Mouse (Mus musculus) small intestine, adult 2 months (tissue): ENCODE results near the gene Stk10. TPM values are rescaled to one million over a fixed set of nuclear protein-coding genes. Genes with fewer than 3 reads are reported as not detected.
"Not testable (repeated sequence)": the region's sequence is repeated elsewhere in the genome, so short reads cannot be mapped to it uniquely, and the experiment has no call there.

Source experiments
- H3K27ac ChIP-seq: fragments of 200-500 bp; 2 replicates; pipeline ENCODE4 v1.5.1; 2012; ENCODE audit warnings: low read depth, low read length, control low read depth, inconsistent platforms; ENCODE audit not compliant: insufficient read depth
- H3K27me3 ChIP-seq: fragments of 200-500 bp; 2 replicates; pipeline ENCODE4 v1.6.1; 2012; ENCODE audit warnings: mild to moderate bottlenecking, moderate library complexity, low read length, inconsistent platforms; ENCODE audit not compliant: control insufficient read depth, insufficient read depth
- H3K36me3 ChIP-seq: fragments of 200-500 bp; 2 replicates; pipeline ENCODE4 v1.6.1; 2012; ENCODE audit warnings: mild to moderate bottlenecking, low read length, control low read depth, inconsistent platforms; ENCODE audit not compliant: control insufficient read depth, insufficient read depth
- H3K4me1 ChIP-seq: fragments of 200-500 bp; 2 replicates; pipeline ENCODE4 v1.6.1; 2012; ENCODE audit warnings: low read length, inconsistent platforms, mixed read lengths; ENCODE audit not compliant: control insufficient read depth, insufficient read depth, insufficient read length
- H3K4me3 ChIP-seq: fragments of 200-500 bp; 2 replicates; pipeline ENCODE4 v1.5.1; 2012; ENCODE audit warnings: low read depth, mild to moderate bottlenecking, control low read depth, inconsistent platforms, low read length, moderate library complexity
- CTCF ChIP-seq: fragments of 200-500 bp; IDR thresholded peaks from 2 replicates; pipeline ENCODE4 v1.5.1; 2012; ENCODE audit warnings: low read depth, mild to moderate bottlenecking, control low read depth, inconsistent platforms, low read length, moderate library complexity, mixed read lengths; ENCODE audit not compliant: insufficient replicate concordance, insufficient read length; ENCODE audit errors: extremely low read depth
- POLR2A ChIP-seq: fragments of 200-500 bp; IDR thresholded peaks from 2 replicates; pipeline ENCODE4 v1.6.1; 2012; ENCODE audit warnings: low read depth, mild to moderate bottlenecking, control low read depth, inconsistent platforms, low read length, moderate library complexity
- WGBS: fragments of 180-500 bp; shearing (Covaris S2); methylation state at CpG from one replicate; pipeline ENCODE4 v1.1.7; 2018; 5-methylcytosine and 5-hydroxymethylcytosine counted together
- polyA plus RNA-seq: library from polyadenylated mRNA; depleted of rRNA; stranded (reverse); fragments of >200 nt; gene quantifications from 2 replicates; pipeline ENCODE4 v1.2.3, GENCODE M21; 2012

Gene Stk10
- polyA plus RNA-seq, 1 experiment, result 49.4 TPM

GRCm38 (mm10) chr11:32493312-32493711 lies 39.8 kb upstream of the Stk10 start:
- Histone ChIP-seq H3K27ac (no peak overlapping the region), H3K36me3 (no peaks in the 10 kb centered on the region), H3K27me3 (no peaks in the 10 kb centered on the region), H3K4me3 (no peak overlapping the region), H3K4me1 (peaks cover 4% of the 10 kb centered on the region; the same call in 1 of the 2 replicates)
- no peak for TF ChIP-seq CTCF

GRCm38 (mm10) chr11:32495283-32495682 lies 37.8 kb upstream of the Stk10 start:
- 77% methylated on average over 2 of the region's 2 CpGs for WGBS
- TF ChIP-seq CTCF, result no peak
- Histone ChIP-seq H3K36me3 (0 out of 2 replicates have a peak, but pooled peaks cover 2% of the 10 kb centered on the region), H3K4me3 (no peak overlapping the region), H3K4me1 (no peaks in the 10 kb centered on the region), H3K27ac (no peak overlapping the region), H3K27me3 (no peaks in the 10 kb centered on the region)

- TF ChIP-seq POLR2A (no peak), CTCF (no peak)
- H3K27ac ChIP-seq, result no peak overlapping the region
- WGBS, result 86% methylated on average over 7 of the region's 7 CpGs
- no peaks in the 10 kb centered on the region for H3K27me3 ChIP-seq
- 0 out of 2 replicates have a peak, but pooled peaks cover 2% of the 10 kb centered on the region for H3K36me3 ChIP-seq
- no peak overlapping the region for H3K4me3 ChIP-seq
- no peaks in the 10 kb centered on the region for H3K4me1 ChIP-seq
These were observed 34.2 kb upstream of the Stk10 start for GRCm38 (mm10) chr11:32498757-32499535.

GRCm38 (mm10) chr11:32499931-32500330 lies 33.2 kb upstream of the Stk10 start:
- TF ChIP-seq POLR2A (no peak), CTCF (no peak)
- 92% methylated on average over 4 of the region's 4 CpGs for WGBS
- H3K4me1 ChIP-seq, result no peaks in the 10 kb centered on the region
- 0 out of 2 replicates have a peak, but pooled peaks cover 2% of the 10 kb centered on the region for H3K36me3 ChIP-seq
- no peaks in the 10 kb centered on the region for H3K27me3 ChIP-seq
- no peak overlapping the region for H3K27ac ChIP-seq
- H3K4me3 ChIP-seq, result no peak overlapping the region

GRCm38 (mm10) chr11:32503711-32504110 lies 29.4 kb upstream of the Stk10 start:
- 0 out of 2 replicates have a peak, but pooled peaks cover 2% of the 10 kb centered on the region for H3K36me3 ChIP-seq
- no peaks in the 10 kb centered on the region for H3K27me3 ChIP-seq
- no peaks in the 10 kb centered on the region for H3K4me1 ChIP-seq
- no peak overlapping the region for H3K4me3 ChIP-seq
- TF ChIP-seq CTCF (no peak), POLR2A (no peak)
- 97% methylated on average over 2 of the region's 2 CpGs for WGBS
- H3K27ac ChIP-seq, result no peak overlapping the region

GRCm38 (mm10) chr11:32505091-32505739 lies 27.9 kb upstream of the Stk10 start:
- Histone ChIP-seq H3K27me3 (no peaks in the 10 kb centered on the region), H3K27ac (no peak overlapping the region), H3K4me3 (no peak overlapping the region), H3K4me1 (no peaks in the 10 kb centered on the region), H3K36me3 (no peaks in the 10 kb centered on the region)
- WGBS, result 72% methylated on average over 7 of the region's 7 CpGs
- TF ChIP-seq CTCF (no peak), POLR2A (no peak)

GRCm38 (mm10) chr11:32510930-32511329 lies 22.2 kb upstream of the Stk10 start:
- no peak for TF ChIP-seq POLR2A
- TF ChIP-seq CTCF, result peak; percentile 21; the same call in 1 of the 2 replicates
- H3K4me3 ChIP-seq, result no peak overlapping the region
- no peaks in the 10 kb centered on the region for H3K36me3 ChIP-seq
- no peaks in the 10 kb centered on the region for H3K4me1 ChIP-seq
- H3K27ac ChIP-seq, result no peak overlapping the region
- H3K27me3 ChIP-seq, result no peaks in the 10 kb centered on the region
- 53% methylated on average over 1 of the region's 1 CpGs for WGBS

GRCm38 (mm10) chr11:32514853-32515252 lies 18.3 kb upstream of the Stk10 start:
- 96% methylated on average over 5 of the region's 5 CpGs for WGBS
- H3K27ac ChIP-seq, H3K4me1 ChIP-seq, H3K4me3 ChIP-seq, H3K27me3 ChIP-seq, H3K36me3 ChIP-seq: not testable (repeated sequence)
